Mouse (Mus musculus) embryonic fibroblast, embryonic 13.5 days (primary cell): ENCODE results near the gene Gm10762.

Experiments
- CTCF ChIP-seq: IDR thresholded peaks from 2 replicates; pipeline ENCODE4 v1.5.1; 2011; ENCODE audit warnings: mild to moderate bottlenecking, control low read depth, low read length, moderate library complexity, borderline replicate concordance; ENCODE audit not compliant: insufficient read depth
- POLR2A ChIP-seq: IDR thresholded peaks from 2 replicates; pipeline ENCODE4 v1.6.1; 2011; ENCODE audit warnings: low read depth, mild to moderate bottlenecking, control low read depth, low read length, moderate library complexity

DNA sequence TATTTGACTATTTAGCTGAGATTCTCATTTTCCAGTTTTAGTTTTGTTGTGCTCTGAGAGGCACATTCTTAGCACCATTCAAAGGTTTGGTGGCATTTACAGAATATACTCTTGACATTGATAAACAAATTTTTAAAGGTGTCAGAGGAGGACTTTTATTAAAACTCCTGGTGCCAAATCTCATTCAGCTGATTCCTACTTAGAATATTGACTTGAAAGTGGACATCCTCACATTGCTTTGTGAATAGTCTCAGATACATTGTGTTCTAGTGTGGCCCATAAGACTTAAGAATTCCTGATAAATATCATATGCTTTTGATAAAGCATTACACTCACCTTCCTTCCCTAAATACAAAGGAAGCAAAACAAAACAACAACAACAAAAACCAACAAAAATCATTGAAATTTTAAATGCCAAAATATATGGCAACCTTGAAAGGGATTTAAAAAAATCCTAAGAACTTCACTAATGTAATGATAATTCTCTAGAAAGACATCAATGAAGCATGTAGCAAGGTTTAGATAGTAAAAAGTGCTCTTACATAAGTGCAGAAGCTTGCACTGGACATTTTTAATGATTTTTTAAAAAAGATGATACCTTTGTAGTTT lies 1.1 kb upstream of the Gm10762 start:
- TF ChIP-seq CTCF = no peak
- no peak for TF ChIP-seq POLR2A
